Mouse (Mus musculus) ovary, postnatal 14 days (tissue): ENCODE measurements at regions not wholly inside any gene's neighbourhood (a gene's known extent, or its start where the extent isn't known, plus 50 kb on each side); places are given as distances from the start of the nearest gene placed in this dataset.

Experiments used
- DNase-seq: peaks from one replicate; pipeline ENCODE4 v3.0.0; 2022; ENCODE audit warnings: low spot score

GRCm38 (mm10) chr7:130036845-130037572 is 445.3 kb downstream of the Wdr11 start:
- DNase-seq = no peak

GRCm38 (mm10) chr7:130037573-130037925 is 445.9 kb downstream of the Wdr11 start:
- DNase-seq = no peak

GRCm38 (mm10) chr7:130040596-130040995 is 448.9 kb downstream of the Wdr11 start:
- no peak for DNase-seq

DNA sequence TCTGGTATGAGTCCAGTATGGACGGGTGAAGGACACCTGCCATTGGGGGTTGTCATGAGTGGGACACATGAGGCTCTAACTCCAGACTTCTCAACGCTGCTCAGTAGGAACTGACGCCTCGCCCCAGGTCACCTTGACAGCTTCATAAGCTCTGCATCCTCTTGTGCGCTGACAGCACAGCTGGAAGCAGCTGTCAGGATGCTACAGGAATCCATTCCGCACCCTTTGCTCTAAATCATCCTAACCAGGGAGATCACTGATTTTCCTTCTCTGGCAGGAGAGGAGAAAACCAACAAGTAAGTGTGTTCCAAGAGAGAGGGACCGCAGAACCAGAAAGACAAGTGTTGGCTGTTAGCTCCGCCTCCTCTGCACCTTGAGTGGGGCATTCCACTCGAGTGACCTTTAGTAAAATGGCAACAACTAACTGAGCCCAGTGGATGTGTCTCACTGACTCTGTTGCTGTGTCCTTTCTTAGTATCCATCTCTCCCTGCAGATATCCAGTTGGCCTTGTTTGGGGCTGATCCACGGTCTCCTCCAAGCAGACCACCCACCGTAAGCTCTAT is 449.8 kb downstream of the Wdr11 start:
- no peak for DNase-seq

- no peak for DNase-seq
Observed at GRCm38 (mm10) chr7:130042296-130042910, 450.7 kb downstream of the Wdr11 start.

- DNase-seq = no peak
Observed at GRCm38 (mm10) chr7:130043397-130044234, 452.0 kb downstream of the Wdr11 start.

DNA sequence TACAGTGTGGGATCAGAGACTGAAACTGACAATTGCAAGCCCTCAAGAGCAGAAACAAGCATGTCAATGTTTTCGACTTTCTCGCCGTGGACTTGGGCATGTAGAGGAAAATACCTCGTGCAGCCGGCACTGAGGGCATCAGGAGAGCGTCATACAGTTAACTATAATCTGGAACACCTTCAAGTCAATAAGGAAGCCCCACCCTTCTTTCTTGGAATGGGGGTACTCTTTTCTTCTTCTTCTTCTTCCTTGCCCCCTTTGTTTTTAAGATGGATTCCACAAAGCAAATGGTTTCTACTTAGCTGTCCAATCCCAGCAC is 452.5 kb downstream of the Wdr11 start:
- DNase-seq = no peak

DNA sequence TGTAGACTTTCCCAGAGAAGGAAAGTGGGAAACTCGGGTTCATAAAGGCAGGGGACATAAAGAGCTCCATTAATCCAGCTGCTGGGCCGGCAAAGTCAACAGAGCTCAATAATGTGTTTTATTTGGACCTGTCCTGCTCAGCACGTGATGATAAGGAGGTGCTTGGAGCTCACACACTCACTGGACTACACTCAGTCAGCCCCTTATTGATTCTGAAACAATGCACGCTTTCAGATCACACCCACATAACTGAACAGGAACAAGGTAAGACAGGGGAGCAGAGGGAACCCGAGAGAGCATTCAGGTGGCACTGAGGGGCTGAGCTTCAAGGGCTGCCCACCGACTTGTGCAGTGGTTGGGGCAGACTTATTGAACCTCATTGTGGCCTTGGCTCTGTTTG is 452.9 kb downstream of the Wdr11 start:
- no peak for DNase-seq

- DNase-seq = no peak
Observed at GRCm38 (mm10) chr7:130046086-130046485, 454.4 kb downstream of the Wdr11 start.

DNA sequence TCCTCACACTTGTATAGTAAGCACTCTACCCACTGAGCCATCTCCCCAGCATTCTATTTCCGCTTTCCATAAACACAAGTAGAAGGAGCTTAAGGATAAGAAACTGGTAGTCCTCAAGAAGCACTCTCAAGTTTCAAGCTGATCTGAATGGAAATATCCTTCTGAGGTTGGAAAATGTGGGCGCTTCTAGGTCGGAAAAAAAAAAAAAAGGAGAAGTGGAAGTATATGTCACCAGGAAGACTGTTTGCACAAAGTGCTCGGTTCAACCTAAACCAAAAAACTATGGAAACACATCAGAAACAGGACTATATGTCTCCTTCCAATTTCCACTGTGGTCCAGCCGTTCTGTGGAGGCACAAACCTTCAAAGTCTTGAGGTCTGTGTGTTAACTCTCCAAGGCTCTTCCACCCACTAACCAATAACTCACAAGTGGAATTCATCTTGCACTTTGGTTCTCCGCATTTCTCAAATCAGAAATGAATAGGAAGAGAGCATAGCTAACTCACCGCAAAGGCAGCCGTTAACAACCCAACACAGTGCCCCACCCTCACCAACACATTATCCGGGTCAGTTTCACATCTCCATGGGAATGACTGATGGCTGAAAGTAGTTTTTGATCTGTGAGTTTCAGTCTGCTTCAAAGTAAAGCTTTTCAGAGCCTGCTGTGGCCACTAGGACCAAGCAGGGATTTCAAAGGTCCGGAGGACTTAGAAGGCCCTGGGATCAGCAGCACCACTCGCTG is 455.8 kb downstream of the Wdr11 start:
- DNase-seq = no peak

DNA sequence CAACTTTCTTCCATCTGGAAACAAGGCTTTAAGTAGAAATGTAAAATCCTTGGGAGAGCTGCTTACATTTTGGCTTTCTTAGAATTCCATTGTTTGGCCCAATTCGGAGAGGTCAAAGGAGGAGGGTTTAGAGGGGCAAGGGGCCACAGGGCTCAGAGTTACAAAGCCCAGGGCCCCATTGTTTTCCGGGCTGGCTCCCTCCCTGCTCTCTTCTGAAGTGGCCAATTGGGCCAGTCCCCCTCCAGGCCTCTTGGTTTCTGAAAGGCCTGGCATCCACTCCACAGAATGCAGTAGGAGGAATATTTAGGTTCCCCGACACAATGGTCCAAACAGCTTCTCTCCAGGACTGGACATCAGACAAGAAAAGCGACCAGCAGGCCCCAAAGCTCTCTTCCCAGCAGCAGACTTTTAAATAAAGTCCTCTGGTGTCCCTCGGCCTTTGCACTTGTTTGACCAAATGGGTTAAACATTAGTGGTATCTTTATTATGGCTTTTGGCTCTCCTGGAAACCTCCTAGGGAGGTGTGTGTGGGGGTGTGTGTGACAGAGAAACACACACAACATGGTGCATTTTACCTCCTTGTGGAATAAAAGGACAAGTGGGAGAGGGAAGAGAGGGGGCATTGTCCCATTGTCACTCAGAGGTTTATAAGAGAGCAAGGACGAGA is 456.6 kb downstream of the Wdr11 start:
- no peak for DNase-seq

- no peak for DNase-seq
Observed at GRCm38 (mm10) chr7:130049461-130049860, 457.8 kb downstream of the Wdr11 start.

DNA sequence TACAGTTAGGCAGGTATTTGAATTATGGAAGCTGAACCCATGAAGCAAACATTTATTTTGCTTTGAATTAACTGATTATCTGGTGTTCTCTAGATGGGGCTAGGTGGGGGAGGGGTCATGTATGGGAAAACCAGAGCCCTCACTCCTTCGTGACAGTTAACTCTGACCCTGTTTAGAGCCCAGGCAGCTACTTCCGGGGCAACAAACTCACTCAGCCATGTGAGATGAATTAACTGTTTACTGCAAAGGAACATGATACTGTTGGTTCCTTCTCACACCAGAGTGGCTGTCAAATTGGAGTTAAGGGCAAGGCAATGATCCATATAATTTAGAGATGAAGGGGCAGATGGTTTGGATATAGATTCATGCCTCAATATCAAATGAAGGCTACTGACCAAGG is 458.5 kb downstream of the Wdr11 start:
- no peak for DNase-seq

DNA sequence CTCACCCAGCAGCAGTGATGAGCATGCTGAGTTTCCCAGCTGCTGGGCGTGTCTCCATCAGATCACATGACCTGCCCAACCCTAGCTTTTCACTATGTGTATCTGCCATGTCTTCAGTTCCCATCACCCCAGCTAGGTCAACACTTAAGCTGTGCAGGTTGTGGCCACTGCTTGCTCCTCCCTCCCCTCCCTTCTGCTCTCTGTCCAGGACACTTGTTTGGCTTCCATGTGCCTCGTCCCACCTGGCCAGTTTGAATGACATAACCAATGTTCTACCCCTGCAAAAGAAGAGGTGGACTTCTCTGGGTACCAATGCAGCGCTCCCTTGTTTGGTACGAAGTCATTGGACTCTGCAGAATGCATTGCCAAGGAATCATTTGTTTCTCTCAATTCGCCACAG is 460.7 kb downstream of the Wdr11 start:
- no peak for DNase-seq

GRCm38 (mm10) chr7:130057708-130058107 is 462.5 kb downstream of the Ate1 start:
- no peak for DNase-seq

DNA sequence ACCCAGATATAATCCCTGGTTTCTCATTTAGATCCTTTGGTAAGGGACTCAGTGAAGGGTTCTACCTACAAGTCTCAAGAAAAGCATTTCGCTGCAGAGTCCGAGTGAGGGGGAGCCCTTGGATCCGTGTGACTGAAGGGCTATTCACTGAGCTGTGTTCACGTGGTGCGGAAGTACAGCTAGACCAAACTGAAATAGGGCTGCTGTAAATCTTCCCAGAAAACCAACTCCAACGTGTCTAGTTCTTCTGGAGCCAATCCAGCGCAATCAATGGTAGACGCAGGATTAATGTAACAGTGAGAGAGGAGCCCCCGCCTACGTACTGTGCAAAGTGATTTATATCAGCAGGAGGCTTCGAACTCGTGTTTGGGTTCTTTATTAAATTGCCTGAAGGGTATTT is 461.9 kb downstream of the Ate1 start:
- DNase-seq = no peak

DNA sequence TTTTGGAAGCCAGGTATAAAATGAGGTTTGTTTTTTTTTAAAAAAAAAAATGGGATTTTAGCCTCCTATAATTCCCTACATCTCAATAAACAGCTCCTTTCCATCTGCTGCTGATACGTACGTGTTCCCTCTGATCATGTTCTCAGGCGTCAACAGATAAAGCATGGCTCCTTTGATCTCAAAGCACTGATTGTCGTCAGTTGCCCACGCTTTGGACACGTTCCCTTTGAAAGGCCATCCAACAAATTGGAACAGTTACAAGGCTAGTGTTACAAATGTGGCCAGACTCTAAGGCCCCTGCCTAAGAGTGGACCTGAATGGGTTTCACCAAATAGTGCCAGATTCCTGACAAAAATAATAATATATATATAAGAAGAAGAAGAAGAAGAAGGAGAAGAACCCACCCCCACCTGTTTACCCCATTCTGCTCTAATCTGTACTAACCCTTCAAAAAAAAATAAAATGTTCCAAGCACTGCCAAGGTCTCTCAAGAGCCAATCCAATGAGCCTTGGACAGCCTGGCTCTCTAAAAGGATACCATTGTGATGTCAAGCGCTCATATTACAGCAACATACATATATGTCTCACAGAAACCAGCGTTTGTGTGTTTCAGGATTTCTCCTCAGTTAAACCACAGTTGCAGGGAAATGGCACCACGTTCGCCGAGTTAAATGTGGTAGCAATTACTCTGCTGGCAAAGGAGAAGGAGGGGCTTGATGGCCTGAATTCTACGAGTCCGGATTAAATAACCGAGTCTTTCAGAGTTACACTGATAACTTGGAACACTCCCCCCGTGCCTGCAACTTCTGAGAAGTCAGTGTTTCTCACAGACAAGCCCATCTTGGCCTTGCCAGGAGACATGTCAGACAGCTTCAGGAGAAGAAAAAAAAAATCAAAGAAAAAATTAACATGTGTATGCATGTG is 460.2 kb downstream of the Ate1 start:
- no peak for DNase-seq

DNA sequence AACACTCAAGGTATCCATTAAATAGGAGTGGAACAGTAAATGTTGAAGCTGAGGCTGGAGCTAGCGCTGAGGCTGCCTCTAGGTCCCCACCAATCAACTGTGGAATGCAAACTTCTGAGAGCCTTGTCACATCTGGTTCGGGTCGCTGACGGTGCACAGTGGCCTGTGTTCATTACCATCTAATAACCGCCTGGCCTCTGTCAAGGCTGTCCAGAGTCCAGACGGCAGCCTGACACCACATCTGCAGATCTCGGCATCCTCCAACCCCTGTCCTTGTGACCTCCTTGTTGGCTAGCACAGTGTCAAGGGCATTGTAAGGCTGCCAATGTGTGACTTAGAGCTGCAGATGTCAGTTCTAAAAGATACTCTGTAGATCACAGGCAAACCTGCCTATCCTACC is 455.7 kb downstream of the Ate1 start:
- no peak for DNase-seq

GRCm38 (mm10) chr7:130068316-130068715 is 451.9 kb downstream of the Ate1 start:
- DNase-seq = no peak

DNA sequence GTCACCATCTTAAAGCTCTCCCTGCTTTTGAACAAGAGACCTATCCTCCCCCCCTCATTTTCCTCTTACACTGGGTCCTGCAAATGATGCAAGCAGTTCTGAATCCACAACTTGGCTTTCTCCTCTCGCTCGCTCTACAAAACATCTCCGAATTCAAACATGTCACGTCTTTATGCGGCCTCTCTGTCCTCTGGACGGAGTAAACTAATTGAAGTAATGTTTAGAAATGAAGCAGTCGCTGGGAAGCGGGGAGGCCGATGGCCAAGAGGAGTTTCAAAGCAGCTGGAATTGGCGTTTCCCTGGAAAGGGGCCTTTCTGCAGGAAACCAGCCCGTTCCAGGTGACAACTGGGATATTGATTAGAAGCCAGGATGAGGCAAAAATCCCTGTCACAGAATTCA is 446.8 kb downstream of the Ate1 start:
- DNase-seq = no peak
